Mouse (Mus musculus) brain, embryonic 14.5 days (tissue): ENCODE measurements around the gene Sorcs2.

Experiments used
- CTCF ChIP-seq: fragments of 200-500 bp; IDR thresholded peaks from 2 replicates; pipeline ENCODE4 v1.5.1; 2012; ENCODE audit warnings: inconsistent platforms, mild to moderate bottlenecking, moderate library complexity, borderline replicate concordance; ENCODE audit not compliant: insufficient read depth, insufficient read length; ENCODE audit errors: extremely low read depth
- POLR2A ChIP-seq: fragments of 200-500 bp; IDR thresholded peaks from 2 replicates; pipeline ENCODE4 v1.6.1; 2012; ENCODE audit warnings: mild to moderate bottlenecking, inconsistent platforms, borderline replicate concordance; ENCODE audit not compliant: poor library complexity, insufficient read depth, insufficient read length, severe bottlenecking; ENCODE audit errors: extremely low read depth

- TF ChIP-seq POLR2A, result no peak
- no peak for TF ChIP-seq CTCF
Observed at GRCm38 (mm10) chr5:36188310-36188709, 209.6 kb downstream of the Sorcs2 start.
